Mouse (Mus musculus) adrenal gland, adult 10 weeks (tissue): ENCODE results near the gene Zfr. TPM values are rescaled to one million over a fixed set of nuclear protein-coding genes. Genes with fewer than 3 reads are reported as not detected.

ENCODE experiments used
- polyA plus RNA-seq: library from polyadenylated mRNA; stranded (reverse); fragments of 350-450 nt; fragmentation: Illumina TruSeq; extraction: RNeasy Lipid Tissue Mini Kit (QIAGEN cat#74804); gene quantifications from one replicate; pipeline ENCODE4 v1.2.3, GENCODE M21; 2014; ENCODE audit warnings: low read depth, low replicate concordance

Gene Zfr
- polyA plus RNA-seq: 311 TPM

DNA sequence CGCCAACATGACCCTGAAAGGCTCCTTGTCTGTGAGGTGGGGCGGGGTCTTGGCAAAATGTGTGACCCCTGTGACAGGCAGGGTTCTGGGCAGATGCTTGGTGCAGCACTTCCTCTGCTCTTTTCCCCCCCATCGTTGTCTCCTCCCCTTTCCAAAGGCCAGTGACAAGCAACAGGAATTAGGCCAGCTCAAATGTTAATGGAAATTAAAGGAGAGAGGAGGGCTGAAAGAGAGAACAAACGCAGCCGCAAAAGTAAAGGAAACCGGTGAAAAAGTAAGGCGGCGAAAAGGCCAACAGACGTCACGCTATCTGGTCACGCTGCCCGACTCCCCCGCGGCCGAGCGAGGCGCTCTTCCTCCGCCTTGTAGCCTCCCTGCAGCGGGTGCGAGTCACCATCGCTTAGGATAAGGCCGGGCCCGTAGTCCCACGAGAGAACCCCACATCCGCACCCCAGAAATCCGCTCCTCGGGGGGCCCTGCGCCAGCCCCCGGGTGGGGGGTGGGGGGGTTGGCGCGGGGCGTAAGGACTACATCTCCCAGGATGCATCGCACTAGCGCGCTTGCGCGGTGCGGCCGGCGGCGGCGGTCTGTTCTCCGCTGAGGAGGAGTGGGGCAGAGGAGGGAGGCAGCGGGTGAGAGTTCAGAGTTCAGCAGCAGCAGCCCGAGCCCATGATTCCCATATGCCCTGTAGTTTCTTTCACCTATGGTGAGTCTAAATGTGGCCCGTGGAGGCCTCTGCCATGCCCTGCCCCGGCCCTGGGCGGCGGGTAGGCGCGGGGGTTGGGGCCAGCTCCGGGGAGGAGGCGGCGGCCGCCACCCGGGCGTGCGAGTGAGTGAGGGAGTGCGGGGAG is at the start of gene Zfr:
TSS of gene Zfr (plus strand) at position 590 of the 851 bp plus-strand sequence.

DNA sequence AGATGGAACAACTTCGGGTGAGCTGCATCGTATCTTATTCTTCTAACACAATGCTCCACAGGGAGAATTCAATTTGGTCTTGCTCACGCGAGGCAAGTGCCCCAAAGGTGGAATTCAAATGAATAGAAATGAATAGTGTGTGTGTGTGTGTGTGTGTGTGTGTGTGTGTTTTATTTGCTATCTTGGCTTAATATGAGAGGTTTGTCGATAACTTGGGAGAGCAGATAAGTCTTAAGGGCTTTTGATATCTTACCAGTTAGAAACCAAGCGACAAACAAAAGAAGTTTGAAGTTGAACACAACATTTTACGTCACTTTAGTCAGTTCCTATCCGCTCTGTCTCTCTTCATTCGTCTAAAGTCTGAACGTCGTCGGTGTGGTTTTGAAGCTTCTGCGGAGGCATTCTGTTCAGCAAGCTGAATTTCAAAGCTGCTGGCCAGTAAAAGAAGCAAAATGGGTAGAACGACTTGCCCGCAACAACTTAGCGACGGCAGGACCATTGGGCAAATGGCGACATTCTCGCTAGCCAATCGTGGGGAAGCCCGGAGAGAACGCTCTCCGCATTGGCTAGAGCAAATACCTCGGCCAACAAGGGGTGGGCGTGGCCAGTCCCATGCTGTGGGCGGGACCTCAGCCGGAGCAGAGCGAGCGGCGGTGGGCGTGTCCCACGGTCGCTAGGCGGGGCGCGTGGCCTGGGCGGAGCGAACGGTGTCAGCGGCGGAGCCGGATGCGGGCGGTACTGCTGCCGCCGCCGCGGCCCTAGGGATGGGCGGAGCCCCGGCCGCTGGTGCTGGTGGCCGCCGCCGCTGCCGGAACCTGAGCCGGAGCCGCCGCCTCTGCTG is 86.9 kb downstream of the Zfr start, which contains the start of gene Mtmr12:
TSS of gene Mtmr12 (plus strand) at position 710 of the 841 bp plus-strand sequence.

Other genes starting within 250 kb of the Zfr start
- gene Npr3, start 210.5 kb upstream of the Zfr start, polyA plus RNA-seq: 16.9 TPM
- 475 TPM for gene Sub1, start 120.8 kb upstream of the Zfr start, polyA plus RNA-seq
- gene Mtmr12, start 87.2 kb downstream of the Zfr start, polyA plus RNA-seq: 17.6 TPM
- gene Golph3, start 203.6 kb downstream of the Zfr start, polyA plus RNA-seq: 380 TPM
- not detected for gene 1810049J17Rik, start 204.1 kb downstream of the Zfr start, polyA plus RNA-seq